Mouse (Mus musculus): ENCODE measurements at regions not wholly inside any gene's neighbourhood (a gene's known extent, or its start where the extent isn't known, plus 50 kb on each side); places are given as distances from the start of the nearest gene placed in this dataset.

DNA sequence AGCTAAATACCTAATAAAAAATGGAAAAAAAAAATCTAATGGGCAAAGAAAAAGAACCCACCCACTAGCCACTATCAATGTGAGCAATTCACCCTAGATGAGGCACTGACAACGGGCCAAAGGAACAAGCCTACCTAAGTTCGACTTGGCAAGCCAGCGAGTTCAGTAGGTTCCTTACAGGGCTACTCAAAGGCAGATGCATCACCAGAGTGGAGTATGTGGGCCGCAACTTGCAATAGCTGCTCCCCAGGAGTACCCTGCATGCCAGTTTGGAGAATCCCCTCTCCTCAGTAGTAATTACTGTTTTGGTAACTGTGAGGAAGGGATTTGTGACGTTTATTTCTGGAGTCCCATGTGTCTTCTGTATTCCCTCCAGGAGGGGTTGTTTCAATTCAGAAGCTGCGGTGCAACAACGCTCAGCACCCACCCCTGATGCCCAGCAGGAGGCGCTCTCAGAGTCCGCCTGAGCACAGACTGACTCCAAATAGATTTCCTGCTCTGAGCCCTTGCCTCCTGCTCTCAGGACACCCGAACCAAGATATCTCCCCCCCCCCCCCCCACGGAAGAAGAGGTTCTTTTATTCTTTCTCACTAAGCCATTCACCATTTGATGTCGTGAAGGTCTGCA lies 157.3 kb upstream of the Zfp618 start:
- Histone ChIP-seq H3K4me1 (ENCODE audit: control insufficient read depth, insufficient read depth, insufficient read length, low read length) (no peaks in the 10 kb centered on the region), H3K36me3 (ENCODE audit: control insufficient read depth, insufficient read depth, low read length) (no peaks in the 10 kb centered on the region), H3K27ac (ENCODE audit: insufficient read depth, low read depth, low read length) (no peak overlapping the region), H3K27me3 (ENCODE audit: control insufficient read depth, insufficient read depth, low read length) (no peaks in the 10 kb centered on the region), H3K4me3 (ENCODE audit: low read depth, low read length) (no peak overlapping the region)
- 66% methylated on average over 12 of the region's 12 CpGs for WGBS
- TF ChIP-seq CTCF (IDR thresholded peaks at IDR 0.05; ENCODE audit: extremely low read depth, insufficient read length, insufficient replicate concordance, low read depth, low read length) (peak; percentile 18; the same call in 1 of the 2 replicates), POLR2A (IDR thresholded peaks at IDR 0.05; ENCODE audit: low read depth, low read length) (no peak)

DNA sequence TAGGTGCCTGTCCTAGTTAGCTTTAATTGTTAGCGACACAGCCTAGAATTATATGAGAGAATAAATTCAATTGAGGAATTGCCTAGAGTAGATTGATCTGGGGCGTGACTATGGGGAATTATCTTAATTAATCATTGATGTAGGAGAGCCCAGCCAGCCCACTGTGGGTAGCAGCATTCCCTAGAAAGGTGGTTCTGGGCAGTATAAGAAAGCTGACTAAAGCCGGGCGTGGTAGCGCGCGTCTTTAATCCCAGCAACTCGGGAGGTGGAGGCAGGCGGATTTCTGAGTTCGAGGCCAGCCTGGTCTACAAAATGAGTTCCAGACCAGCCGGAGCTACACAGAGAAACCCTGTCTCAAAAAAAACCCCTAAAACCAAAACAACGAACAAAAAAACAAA lies 156.8 kb upstream of the Zfp618 start:
- TF ChIP-seq POLR2A (IDR thresholded peaks at IDR 0.05; ENCODE audit: low read depth, low read length) (no peak), CTCF (IDR thresholded peaks at IDR 0.05; ENCODE audit: extremely low read depth, insufficient read length, insufficient replicate concordance, low read depth, low read length) (no peak)
- Histone ChIP-seq H3K4me3 (ENCODE audit: low read depth, low read length) (no peak overlapping the region), H3K36me3 (ENCODE audit: control insufficient read depth, insufficient read depth, low read length) (no peaks in the 10 kb centered on the region), H3K4me1 (ENCODE audit: control insufficient read depth, insufficient read depth, insufficient read length, low read length) (no peaks in the 10 kb centered on the region), H3K27me3 (ENCODE audit: control insufficient read depth, insufficient read depth, low read length) (no peaks in the 10 kb centered on the region), H3K27ac (ENCODE audit: insufficient read depth, low read depth, low read length) (no peak overlapping the region)
- 94% methylated on average over 12 of the region's 12 CpGs for WGBS

- TF ChIP-seq POLR2A (IDR thresholded peaks at IDR 0.05; ENCODE audit: low read depth, low read length) (no peak), CTCF (IDR thresholded peaks at IDR 0.05; ENCODE audit: extremely low read depth, insufficient read length, insufficient replicate concordance, low read depth, low read length) (no peak)
- Histone ChIP-seq H3K4me1 (ENCODE audit: control insufficient read depth, insufficient read depth, insufficient read length, low read length) (no peaks in the 10 kb centered on the region), H3K27me3 (ENCODE audit: control insufficient read depth, insufficient read depth, low read length) (no peaks in the 10 kb centered on the region), H3K36me3 (ENCODE audit: control insufficient read depth, insufficient read depth, low read length) (no peaks in the 10 kb centered on the region), H3K4me3 (ENCODE audit: low read depth, low read length) (no peak overlapping the region), H3K27ac (ENCODE audit: insufficient read depth, low read depth, low read length) (no peak overlapping the region)
- 70% methylated on average over 4 of the region's 4 CpGs for WGBS
Measured at GRCm38 (mm10) chr4:62809048-62809447, 156.3 kb upstream of the Zfp618 start.

- no peaks in the 10 kb centered on the region for H3K27me3 ChIP-seq (ENCODE audit: control insufficient read depth, insufficient read depth, low read length)
- WGBS = 90% methylated on average over 2 of the region's 2 CpGs
- TF ChIP-seq POLR2A (IDR thresholded peaks at IDR 0.05; ENCODE audit: low read depth, low read length) (no peak), CTCF (IDR thresholded peaks at IDR 0.05; ENCODE audit: extremely low read depth, insufficient read length, insufficient replicate concordance, low read depth, low read length) (no peak)
- no peaks in the 10 kb centered on the region for H3K4me1 ChIP-seq (ENCODE audit: control insufficient read depth, insufficient read depth, insufficient read length, low read length)
- H3K4me3 ChIP-seq (ENCODE audit: low read depth, low read length) = no peak overlapping the region
- no peaks in the 10 kb centered on the region for H3K36me3 ChIP-seq (ENCODE audit: control insufficient read depth, insufficient read depth, low read length)
- H3K27ac ChIP-seq (ENCODE audit: insufficient read depth, low read depth, low read length) = no peak overlapping the region
Measured at GRCm38 (mm10) chr4:62819889-62820288, 145.5 kb upstream of the Zfp618 start.

DNA sequence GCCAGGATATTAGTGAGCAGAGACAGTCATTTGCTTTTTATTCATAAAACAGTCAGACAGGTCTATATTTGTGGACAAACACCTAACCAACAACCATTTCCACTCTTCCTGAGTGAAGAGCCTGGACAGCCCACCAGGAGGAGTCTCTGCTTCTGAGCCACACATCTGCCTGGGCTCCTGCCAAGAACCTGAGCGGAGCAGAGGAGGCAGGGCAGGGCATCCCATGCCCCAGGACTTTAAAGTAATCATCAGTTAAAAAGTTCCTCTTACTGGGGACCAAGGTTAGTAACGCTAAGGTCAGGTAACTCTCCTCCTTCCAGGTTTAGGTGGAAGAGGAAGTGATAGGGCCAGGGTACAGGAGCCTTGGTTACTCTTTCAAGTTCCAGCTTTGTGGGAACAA lies 144.1 kb upstream of the Zfp618 start:
- no peaks in the 10 kb centered on the region for H3K4me1 ChIP-seq (ENCODE audit: control insufficient read depth, insufficient read depth, insufficient read length, low read length)
- H3K36me3 ChIP-seq (ENCODE audit: control insufficient read depth, insufficient read depth, low read length) = no peaks in the 10 kb centered on the region
- no peaks in the 10 kb centered on the region for H3K27me3 ChIP-seq (ENCODE audit: control insufficient read depth, insufficient read depth, low read length)
- H3K4me3 ChIP-seq (ENCODE audit: low read depth, low read length) = no peak overlapping the region
- WGBS = 8% methylated on average over 2 of the region's 2 CpGs
- H3K27ac ChIP-seq (ENCODE audit: insufficient read depth, low read depth, low read length) = no peak overlapping the region
- TF ChIP-seq CTCF (IDR thresholded peaks at IDR 0.05; ENCODE audit: extremely low read depth, insufficient read length, insufficient replicate concordance, low read depth, low read length) (no peak), POLR2A (IDR thresholded peaks at IDR 0.05; ENCODE audit: low read depth, low read length) (no peak)

GRCm38 (mm10) chr4:62822568-62822967 lies 142.8 kb upstream of the Zfp618 start:
- H3K27me3 ChIP-seq (ENCODE audit: control insufficient read depth, insufficient read depth, low read length) = no peaks in the 10 kb centered on the region
- no peak overlapping the region for H3K4me3 ChIP-seq (ENCODE audit: low read depth, low read length)
- no peaks in the 10 kb centered on the region for H3K36me3 ChIP-seq (ENCODE audit: control insufficient read depth, insufficient read depth, low read length)
- 25% methylated on average over 7 of the region's 7 CpGs for WGBS
- H3K4me1 ChIP-seq (ENCODE audit: control insufficient read depth, insufficient read depth, insufficient read length, low read length) = no peaks in the 10 kb centered on the region
- TF ChIP-seq CTCF (IDR thresholded peaks at IDR 0.05; ENCODE audit: extremely low read depth, insufficient read length, insufficient replicate concordance, low read depth, low read length) (peak; percentile 41; the same call in 1 of the 2 replicates), POLR2A (IDR thresholded peaks at IDR 0.05; ENCODE audit: low read depth, low read length) (no peak)
- no peak overlapping the region for H3K27ac ChIP-seq (ENCODE audit: insufficient read depth, low read depth, low read length)

GRCm38 (mm10) chr4:62823082-62823481 lies 142.3 kb upstream of the Zfp618 start:
- no peaks in the 10 kb centered on the region for H3K27me3 ChIP-seq (ENCODE audit: control insufficient read depth, insufficient read depth, low read length)
- H3K36me3 ChIP-seq (ENCODE audit: control insufficient read depth, insufficient read depth, low read length) = no peaks in the 10 kb centered on the region
- no peaks in the 10 kb centered on the region for H3K4me1 ChIP-seq (ENCODE audit: control insufficient read depth, insufficient read depth, insufficient read length, low read length)
- H3K27ac ChIP-seq (ENCODE audit: insufficient read depth, low read depth, low read length) = no peak overlapping the region
- H3K4me3 ChIP-seq (ENCODE audit: low read depth, low read length) = no peak overlapping the region
- WGBS = 60% methylated on average over 7 of the region's 7 CpGs
- TF ChIP-seq CTCF (IDR thresholded peaks at IDR 0.05; ENCODE audit: extremely low read depth, insufficient read length, insufficient replicate concordance, low read depth, low read length) = no peak

Measured in small intestine, adult 2 months (tissue).